23 mouse cellular contexts compared by ENCODE assay signal in the genomic region with DNA sequence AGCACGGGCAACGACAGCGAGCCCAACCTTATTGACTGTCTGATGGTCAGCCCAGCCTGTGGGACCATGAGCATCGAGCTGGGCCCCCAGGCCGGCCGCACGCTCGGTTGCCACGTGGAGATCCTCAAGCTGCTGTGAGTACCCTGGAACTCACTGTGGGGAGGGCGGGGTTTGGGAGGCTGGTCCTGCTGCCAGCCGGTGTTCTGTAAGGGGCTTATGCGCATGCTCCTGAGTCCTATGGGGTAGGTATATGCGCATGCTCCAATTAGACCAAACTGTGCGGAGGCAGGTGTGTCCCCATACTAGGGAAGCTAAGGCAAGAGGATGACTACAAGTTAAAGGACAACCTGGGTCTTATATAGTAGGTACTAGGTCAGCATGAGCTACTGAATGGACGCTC.
DNase-seq lines count a peak whose midpoint lies in the region; ATAC-seq and TF ChIP-seq lines count a peak whose summit lies in the region.
"Had no signal": no experiment of that assay in that cellular context is flagged by ENCODE, and none has a peak within 500 bp of the region (broad histone marks: within the 10 kb centered on the region; RNA-seq: fewer than 3 reads in every experiment).

No protein-coding gene starts in this region.

- ATAC-seq in CD4-positive, CD25-positive, alpha-beta regulatory T cell, adult 4 months = no peak
- ATAC-seq: forebrain, embryonic 14.5 days; forebrain, embryonic 16.5 days had no signal

- H3K4me1 ChIP-seq in E14TG2a.4 (replicated peaks; ENCODE audit: low read depth, low read length) (peaks cover 16% of the 10 kb centered on the region), ES-E14 (ENCODE audit: control insufficient read depth in 2 of 2, insufficient read depth in 2 of 2, low read length in 2 of 2, poor library complexity in 1 of 2) (peaks cover 0 to 10% of the 10 kb centered on the region in 2 experiments; a peak in 2 of 4 replicates)
- H3K4me1 ChIP-seq: embryonic facial prominence, embryonic 13.5 days; embryonic facial prominence, embryonic 15.5 days; forebrain, embryonic 10.5 days; forebrain, embryonic 12.5 days had no signal

- peak overlapping the region; percentile 78 for H3K27ac ChIP-seq in layer of hippocampus, adult 2 months
- no peak overlapping the region for H3K27ac ChIP-seq in ES-E14 (ENCODE audit: insufficient read depth, low read depth, low read length, poor library complexity, severe bottlenecking)
- H3K27ac ChIP-seq: embryonic facial prominence, embryonic 13.5 days; embryonic facial prominence, embryonic 15.5 days; forebrain, embryonic 10.5 days; forebrain, embryonic 12.5 days had no signal

- peak overlapping the region; percentile 62; the same call in 1 of the 2 replicates for H3K9ac ChIP-seq in ES-E14 (ENCODE audit: insufficient read depth, low read depth, low read length, poor library complexity, severe bottlenecking)
- H3K9ac ChIP-seq: embryonic facial prominence, embryonic 13.5 days; embryonic facial prominence, embryonic 15.5 days; forebrain, embryonic 12.5 days had no signal

- no peak for DNase-seq in layer of hippocampus, adult 2 months (ENCODE audit: low spot score in 2 of 2)
- no peak for DNase-seq in layer of hippocampus, postnatal 14 days (ENCODE audit: low spot score in 2 of 2)
- DNase-seq in ES-E14 (ENCODE audit: low read depth, low spot score) = peak; percentile 11
- peak; percentile 64 for DNase-seq in ZHBTc4 (ENCODE audit: low read depth, low spot score)
- DNase-seq in B cell, adult 2 months = no peak
- DNase-seq: adrenal gland, adult 2 months; adrenal gland, postnatal 10 days; adrenal gland, postnatal 25 days; cerebellum, adult 11 months; cerebellum, adult 18-20 months; cerebellum, adult 9-11 months; cerebellum, postnatal 36 days; embryo, embryonic 11 days had no signal

- H3K27me3 ChIP-seq in E14TG2a.4 (ENCODE audit: insufficient read depth, low read length) = no peaks in the 10 kb centered on the region
- H3K27me3 ChIP-seq: CH12.LX; embryonic facial prominence, embryonic 13.5 days; embryonic facial prominence, embryonic 15.5 days; forebrain, embryonic 12.5 days had no signal

- H3K9me3 ChIP-seq in E14TG2a.4 (ENCODE audit: low read length) (no peaks in the 10 kb centered on the region), ES-E14 (ENCODE audit: control insufficient read depth, insufficient read depth, low read depth, low read length) (no peaks in the 10 kb centered on the region)
- H3K9me3 ChIP-seq: embryonic facial prominence, embryonic 13.5 days; embryonic facial prominence, embryonic 15.5 days; forebrain, embryonic 10.5 days; forebrain, embryonic 12.5 days had no signal

- in situ Hi-C loops in ES-E14 (cut with MboI; ENCODE audit: low sequenced_read_pairs in 2 of 2, unreplicated experiment in 2 of 2) = no loop called here

- TF ChIP-seq CTCF in layer of hippocampus, adult 2 months (conservative IDR thresholded peaks at IDR 0.05) = no peak
- TF ChIP-seq CTCF in E14TG2a.4 (conservative IDR thresholded peaks at IDR 0.05; ENCODE audit: low read length) = no peak

- H3K4me3 ChIP-seq in layer of hippocampus, adult 2 months = no peak overlapping the region
- H3K4me3 ChIP-seq in E14TG2a.4 (replicated peaks; ENCODE audit: low read length) (peak overlapping the region; percentile 61), ES-E14 (ENCODE audit: insufficient read depth in 1 of 2, low read depth in 1 of 2, low read length in 2 of 2, poor library complexity in 1 of 2, severe bottlenecking in 1 of 2) (peak overlapping the region; percentile 3 to 43; a peak in 3 of 4 replicates)
- H3K4me3 ChIP-seq: embryonic facial prominence, embryonic 13.5 days; embryonic facial prominence, embryonic 15.5 days; erythroblast, embryonic 14.5 days; forebrain, embryonic 10.5 days; forebrain, embryonic 12.5 days had no signal

- H3K36me3 ChIP-seq in E14TG2a.4 (ENCODE audit: insufficient read depth, low read length) (peaks cover 88% of the 10 kb centered on the region), ES-E14 (ENCODE audit: control insufficient read depth, insufficient read depth, low read length, poor library complexity, severe bottlenecking) (peaks cover 50% of the 10 kb centered on the region)

TF ChIP-seq in ES-E14, 5 proteins besides CTCF, POLR2A, EP300 and RAD21:
- no peak for TF ChIP-seq ZNF384 (IDR thresholded peaks at IDR 0.05; ENCODE audit: low read depth, low read length)
- TF ChIP-seq MAFK (IDR thresholded peaks at IDR 0.05; ENCODE audit: insufficient read depth, low read depth, low read length) = no peak
- no peak for TF ChIP-seq CHD2 (IDR thresholded peaks at IDR 0.05; ENCODE audit: low read depth, low read length)
- TF ChIP-seq ZC3H11A (IDR thresholded peaks at IDR 0.05; ENCODE audit: borderline replicate concordance, low read depth, low read length) = no peak
- TF ChIP-seq HCFC1 (IDR thresholded peaks at IDR 0.05; ENCODE audit: borderline replicate concordance, insufficient read depth, low read length) = no peak

Comparison
In these comparisons a context has a peak if more than half of its experiments do, and no peak if none do; other contexts are left out.
1. DNase-seq: peak in ES-E14 (single experiment) and ZHBTc4 (single experiment); none in layer of hippocampus, adult 2 months (0 of 2), layer of hippocampus, postnatal 14 days (0 of 2) and B cell, adult 2 months (0 of 2).